Mouse (Mus musculus) left cerebral cortex, postnatal 36 days (tissue): Measurements from ENCODE around the gene Slc6a18. TPM values are rescaled to one million over a fixed set of nuclear protein-coding genes. Genes with fewer than 3 reads are reported as not detected.
A peak's percentile ranks its signal among the peaks of the same experiment; 100 is the strongest.

ENCODE experiments used
- DNase-seq, 2 experiments: peaks; one replicate each; pipeline ENCODE4 v3.0.0; 2021 to 2022; ENCODE audit warnings: low spot score in 2 of 2, mixed read lengths in 1 of 2
- intact Hi-C: fragments of 180-260 bp; cut with DNase I; formaldehyde crosslinking; loops from one replicate; pipeline ENCODE4 v1.15.1; 2025
- total RNA-seq, 2 experiments: library from RNA; stranded (reverse); gene quantifications; 2 replicates each; pipeline ENCODE4 v1.2.3; 2021

The Slc6a18 gene
- total RNA-seq, 2 experiments from 2014 or later: not detected

DNA sequence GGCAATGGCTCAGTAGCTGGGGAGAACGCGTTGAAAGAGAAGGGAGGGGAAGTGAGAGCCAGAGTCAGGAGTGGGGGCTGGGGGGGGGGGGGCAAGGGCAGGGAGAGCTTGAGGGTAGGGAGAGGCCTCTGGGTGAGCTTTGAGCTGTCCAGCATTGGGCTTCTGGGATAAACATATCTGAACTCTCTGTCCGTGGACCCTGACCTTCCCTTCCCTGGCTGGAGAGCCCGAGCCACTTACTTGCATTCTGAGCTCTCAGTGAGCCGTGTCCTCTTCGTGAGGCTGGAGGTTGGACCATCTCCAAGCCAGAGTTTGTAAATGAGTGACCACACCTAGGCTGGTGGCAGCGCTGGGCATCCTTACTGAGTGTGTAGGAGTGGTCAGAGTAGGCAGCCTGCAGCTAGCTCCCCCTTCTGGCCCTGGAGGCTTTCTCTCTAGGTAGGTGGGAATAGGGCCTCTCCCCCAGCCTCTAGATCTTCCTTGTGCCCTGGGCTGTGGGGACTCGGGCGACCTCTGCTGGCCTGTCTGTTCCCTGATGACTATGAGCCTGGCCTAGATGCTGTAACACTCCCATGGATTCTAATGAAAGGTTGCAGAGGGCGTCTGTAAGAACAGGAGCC, 14.5 kb upstream of the Slc6a18 start:
- intact Hi-C loops: loop anchor here (5.0 to 10.0 kb wide), 2 partner anchors 45 to 178 kb away; no protein-coding TSS in a partner anchor
- DNase-seq: peak; percentile 30 to 38

DNA sequence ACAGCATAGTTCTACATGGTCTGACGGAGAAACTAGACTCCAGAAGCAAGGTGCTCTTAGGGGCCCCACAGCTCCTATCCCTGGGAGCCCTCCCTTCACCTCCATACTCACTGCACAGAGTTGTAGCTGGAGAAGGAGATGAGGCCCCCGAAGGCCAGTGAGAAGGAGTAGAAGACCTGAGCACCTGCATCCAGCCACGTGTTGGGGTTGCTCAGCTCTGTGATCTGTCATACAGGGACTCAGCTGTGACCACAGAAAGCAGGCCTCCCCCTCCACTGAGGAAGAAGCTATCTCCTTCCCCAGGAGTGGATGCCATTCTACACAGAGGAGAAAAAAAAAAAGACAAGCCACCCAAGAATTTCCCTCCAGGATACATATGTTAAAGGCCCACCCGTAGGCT, 11.1 kb upstream of the Slc6a18 start:
- intact Hi-C loops: no loop called here
- DNase-seq: no peak

DNA sequence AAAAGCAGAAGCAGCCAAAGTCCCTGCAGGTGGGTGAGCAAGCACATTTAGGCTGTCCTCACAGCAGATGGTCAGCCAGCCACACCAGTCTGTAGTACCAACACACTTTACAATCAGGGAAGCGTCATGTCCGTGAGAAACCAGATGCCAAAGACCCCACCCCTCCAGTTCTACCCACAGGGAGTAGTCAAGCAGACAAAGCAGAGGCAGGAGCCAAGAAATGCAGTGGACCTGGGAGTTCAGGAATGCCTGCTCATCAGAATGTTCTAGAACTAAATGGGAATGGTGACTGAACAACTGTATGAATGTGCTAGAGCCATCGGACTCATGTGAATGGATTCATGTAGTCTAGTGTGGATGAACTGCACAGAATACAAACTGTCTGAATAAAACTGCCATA, 9.8 kb upstream of the Slc6a18 start:
- intact Hi-C loops: no loop called here

DNA sequence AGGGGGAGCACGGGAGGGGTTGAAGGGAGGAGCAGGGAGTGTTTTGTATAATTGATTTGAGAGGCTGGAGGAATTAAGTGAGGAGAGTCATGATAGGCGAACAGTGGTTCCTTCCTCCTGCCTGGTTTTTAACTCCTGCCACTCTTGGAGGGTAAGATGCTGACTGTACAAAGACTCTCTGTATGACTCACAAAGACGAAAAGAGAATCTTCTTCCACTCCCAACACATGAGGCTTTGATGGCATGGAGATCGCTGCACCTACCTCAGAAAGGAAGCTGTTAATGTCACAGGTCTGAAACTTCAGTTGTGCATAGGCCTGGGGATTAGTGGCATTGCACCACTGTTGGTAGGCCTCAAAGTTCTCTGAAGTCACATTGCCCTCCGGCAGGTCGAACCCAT, 7.7 kb upstream of the Slc6a18 start:
- intact Hi-C loops: no loop called here
- DNase-seq: no peak

More for the DNA sequence above, 9.8 kb upstream of the Slc6a18 start:
- no peak for DNase-seq

DNA sequence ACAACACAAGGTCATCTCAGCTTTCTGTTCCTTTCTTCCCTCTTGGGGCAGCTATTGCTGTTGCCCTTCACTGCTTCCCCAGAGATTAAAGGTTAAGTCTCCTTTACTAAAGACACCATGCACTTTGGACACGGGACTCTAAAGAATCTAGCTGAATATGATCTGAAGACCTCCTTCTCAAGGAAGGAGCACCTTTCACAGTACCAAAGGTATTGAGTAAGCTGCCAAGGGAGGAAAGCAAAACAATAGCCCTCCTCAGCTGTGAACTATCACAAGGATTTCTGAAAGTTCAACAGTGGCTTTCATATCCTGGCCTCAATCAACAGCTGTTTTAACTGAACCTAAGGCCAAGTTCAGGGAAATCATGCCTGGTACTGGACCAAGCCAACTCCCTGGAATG, 6.6 kb upstream of the Slc6a18 start:
- intact Hi-C loops: no loop called here
- DNase-seq: no peak

DNA sequence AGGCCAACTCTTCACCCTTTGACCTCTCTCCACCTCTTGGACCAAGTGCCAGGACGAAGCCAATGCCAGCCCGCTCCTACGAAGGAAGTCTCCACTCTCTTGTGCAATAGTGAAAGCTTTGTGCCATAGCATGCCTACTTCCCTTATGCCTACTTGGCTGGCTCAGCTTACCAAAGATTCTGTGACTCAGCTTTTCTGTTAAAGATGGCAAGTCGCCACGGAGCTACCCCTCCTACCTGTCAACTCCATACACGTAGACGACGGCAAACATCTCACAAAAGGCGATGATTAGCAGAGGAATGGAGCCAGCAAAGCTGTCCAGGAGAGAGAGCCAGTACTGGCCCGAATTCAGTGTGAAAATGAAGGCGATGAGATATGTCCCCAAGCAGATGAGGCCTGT, 5.9 kb upstream of the Slc6a18 start:
- intact Hi-C loops: no loop called here
- DNase-seq: peak; percentile 18 to 25

DNA sequence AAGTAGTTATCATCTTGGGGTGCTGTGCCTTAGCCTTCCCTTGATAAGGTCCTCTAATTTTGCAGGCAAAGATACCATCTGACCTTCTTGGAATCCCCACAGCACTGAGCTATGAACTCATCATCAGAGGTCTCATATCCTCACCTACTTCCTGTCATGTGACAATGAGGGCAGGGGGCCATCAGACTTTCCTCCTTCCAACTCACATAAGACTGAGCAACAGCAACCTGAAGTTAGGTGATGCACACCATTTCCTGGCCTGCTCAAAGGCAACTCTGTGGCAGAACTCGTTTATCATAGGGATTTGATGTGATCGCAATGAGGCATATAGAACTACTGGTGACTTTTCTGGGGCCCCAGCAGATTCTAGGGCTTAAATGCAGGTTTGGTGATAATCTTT, 4.4 kb upstream of the Slc6a18 start:
- no peak for DNase-seq
- intact Hi-C loops: no loop called here

DNA sequence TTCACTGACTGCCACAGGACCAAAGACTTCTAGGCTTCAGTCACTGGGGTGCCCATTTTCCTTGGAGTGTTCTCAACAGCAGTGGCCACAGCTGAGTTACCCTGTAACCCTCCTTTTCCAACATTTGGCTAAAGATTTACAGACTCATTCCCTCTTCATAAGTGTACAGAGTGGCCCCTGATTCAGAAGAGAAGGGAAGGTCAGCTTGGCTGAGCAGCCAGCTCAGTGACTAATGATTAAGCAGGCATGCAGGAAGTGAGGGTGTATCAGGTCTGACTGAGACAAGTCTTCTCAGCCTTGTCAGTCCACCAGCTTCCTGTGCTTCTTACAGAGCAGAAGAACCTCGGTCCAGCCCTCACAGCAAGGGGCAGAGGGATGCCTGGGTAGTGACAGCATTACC, 2.6 kb upstream of the Slc6a18 start:
- no peak for DNase-seq
- intact Hi-C loops: no loop called here

DNA sequence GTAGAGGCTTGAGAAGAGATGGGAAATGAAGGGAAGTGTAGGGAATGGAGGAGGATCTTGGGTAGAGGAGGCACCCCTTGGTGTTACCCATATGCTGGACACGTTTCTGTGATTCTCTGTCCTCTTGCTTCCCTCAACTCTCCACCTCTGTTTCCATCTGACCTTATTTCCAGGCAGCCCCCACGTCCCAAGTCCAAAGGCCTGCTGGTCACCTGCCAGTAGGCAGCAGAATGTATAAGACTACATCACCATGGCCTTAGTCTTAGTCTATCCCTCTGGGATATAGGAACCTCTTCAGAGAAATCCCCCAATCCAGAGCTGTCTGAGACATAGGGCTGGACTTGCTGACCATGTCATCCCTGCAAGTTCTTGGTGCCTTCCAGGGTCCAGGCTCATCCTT, 1.5 kb upstream of the Slc6a18 start:
- intact Hi-C loops: no loop called here
- no peak for DNase-seq

DNA sequence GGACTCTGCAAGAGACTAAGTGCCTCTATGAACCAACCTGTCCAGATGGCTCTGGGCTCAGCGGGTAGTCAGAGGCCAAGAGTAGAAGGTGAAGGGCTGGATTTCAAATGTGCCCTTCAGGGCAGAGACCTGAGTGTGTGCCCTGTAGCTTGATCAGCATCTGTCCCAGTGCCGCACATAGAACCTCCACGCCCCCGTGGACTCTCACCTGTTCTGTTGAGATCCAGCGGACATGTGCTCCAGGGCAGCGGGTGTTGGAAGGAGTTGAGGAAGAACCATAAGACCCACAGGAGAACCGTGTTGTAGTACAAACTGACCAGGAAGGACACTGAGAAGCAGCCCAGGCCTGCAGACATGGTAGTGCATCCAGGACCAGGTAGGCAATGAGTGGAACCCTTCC, 2.7 kb downstream of the Slc6a18 start:
- intact Hi-C loops: no loop called here
- no peak for DNase-seq

DNA sequence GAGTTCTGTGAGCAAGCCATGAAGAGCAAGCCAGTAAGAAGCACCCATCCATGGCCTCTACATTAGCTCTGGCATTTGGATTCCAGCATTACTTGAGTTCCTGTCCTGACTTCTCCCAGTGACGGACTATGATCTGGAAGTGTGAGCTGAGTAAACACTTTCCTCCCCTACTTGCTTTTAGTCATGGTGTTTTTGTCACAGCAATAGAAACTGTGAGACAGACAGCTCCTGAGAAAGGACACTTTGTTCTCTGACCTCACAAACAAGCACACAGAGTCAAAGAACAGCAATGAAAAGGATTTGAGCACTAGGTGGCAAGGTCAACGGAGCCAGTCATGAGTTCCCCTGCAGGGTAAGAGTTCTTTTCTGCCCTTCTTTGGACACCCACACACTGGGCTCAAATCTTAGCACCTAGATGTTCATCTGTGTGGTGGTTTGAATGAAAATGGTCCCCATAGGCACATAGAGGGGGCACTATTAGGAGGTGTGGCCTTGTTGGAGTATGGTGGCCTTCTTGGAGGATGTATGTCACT, 17.6 kb downstream of the Slc6a18 start:
- no peak for DNase-seq
- intact Hi-C loops: no loop called here

DNA sequence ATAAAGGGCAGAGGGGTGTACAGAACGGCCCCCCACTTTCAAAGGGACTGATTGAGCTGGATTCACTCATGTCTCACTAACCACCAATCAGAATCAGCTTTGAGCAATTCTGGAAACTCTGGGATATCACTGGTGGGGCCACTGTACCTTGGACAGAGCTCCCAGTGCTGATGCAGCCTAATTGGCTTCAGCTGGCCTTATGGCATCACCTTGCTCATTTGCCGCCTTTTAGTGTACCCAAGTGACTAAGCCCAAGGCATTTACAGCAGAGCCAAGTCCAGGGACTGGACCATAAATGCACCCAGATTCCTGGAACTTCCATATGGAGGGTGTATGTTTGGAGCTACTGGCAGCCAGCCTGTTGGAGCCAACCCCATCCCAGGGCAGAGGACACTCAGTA, 18.9 kb downstream of the Slc6a18 start:
- intact Hi-C loops: no loop called here
- DNase-seq: no peak

DNA sequence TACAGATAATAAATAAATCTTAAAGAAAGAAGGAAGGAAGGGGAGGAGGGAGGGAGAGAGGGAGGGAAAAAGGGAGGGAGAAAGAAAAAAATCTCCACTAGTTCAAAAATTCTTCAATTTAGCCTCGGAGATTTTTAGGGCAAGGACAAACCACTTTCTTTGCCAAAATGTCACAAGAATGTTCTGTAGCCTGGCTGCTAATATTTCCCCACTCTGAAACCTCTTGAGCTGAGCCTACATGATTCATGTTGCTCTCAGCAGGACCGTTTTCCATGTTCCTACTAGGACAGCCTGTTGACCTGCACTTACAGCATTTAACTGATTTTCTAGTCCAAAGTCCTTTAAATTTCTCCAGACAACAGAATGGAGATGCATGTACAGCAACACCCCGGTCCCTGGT, 22.8 kb downstream of the Slc6a18 start:
- intact Hi-C loops: no loop called here
- no peak for DNase-seq

DNA sequence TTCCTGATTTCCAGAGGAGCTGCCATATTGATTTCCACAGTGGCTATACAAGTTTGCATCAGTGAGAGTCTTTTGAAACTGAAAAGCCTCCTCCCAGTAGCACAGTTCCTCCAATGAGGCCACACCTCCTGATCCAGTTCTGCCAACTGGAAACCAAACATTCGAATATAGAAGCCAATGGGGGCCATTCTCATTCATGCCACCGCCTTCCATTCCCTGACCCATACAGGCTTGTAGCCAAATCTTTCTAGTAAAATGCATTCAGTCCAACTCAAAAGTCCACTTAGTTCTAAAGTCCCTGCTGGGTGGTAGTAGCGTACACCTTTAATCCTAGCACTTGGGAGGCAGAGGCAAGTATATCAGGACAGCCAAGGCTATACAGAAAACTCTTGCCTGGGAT, 24.6 kb downstream of the Slc6a18 start:
- intact Hi-C loops: no loop called here

DNA sequence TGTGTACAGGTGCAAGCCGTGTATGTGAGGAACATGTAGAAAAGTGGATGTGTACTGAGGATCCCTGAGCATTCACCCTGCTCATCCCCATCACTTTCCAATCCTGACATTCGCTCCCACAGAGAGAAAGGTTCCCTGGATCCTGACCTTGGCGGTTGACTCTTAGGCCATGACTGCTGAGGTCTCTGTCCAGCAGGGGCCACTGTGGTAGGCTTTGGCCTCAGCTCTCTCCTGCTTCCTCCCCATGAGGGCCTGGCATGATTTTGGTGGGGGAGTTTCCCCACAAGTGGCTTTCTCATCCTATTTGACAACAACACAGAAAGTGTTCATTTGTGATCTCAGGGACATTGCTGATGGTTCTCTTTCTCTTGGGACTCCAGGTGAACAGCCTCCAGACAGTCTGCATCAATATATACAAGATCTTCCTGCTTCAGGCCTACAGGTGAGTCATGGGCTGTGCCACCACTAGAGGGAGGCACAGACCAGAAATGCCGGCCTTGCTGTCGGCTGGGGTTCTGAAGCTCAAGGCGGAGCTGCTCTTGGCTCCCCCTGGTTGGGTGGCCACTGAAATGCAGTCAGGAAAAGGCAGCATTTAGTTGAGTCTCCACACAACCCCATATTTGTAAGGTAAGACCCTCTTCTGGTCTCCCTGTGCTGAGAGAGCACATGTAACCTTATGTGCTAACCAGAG, 31.3 kb downstream of the Slc6a18 start:
- DNase-seq: peak; percentile 48 to 66
- intact Hi-C loops: loop anchor here (5.0 kb wide), 2 partner anchors 46 to 66 kb away; no protein-coding TSS in a partner anchor

More for the DNA sequence above, 24.6 kb downstream of the Slc6a18 start:
- DNase-seq: no peak

DNA sequence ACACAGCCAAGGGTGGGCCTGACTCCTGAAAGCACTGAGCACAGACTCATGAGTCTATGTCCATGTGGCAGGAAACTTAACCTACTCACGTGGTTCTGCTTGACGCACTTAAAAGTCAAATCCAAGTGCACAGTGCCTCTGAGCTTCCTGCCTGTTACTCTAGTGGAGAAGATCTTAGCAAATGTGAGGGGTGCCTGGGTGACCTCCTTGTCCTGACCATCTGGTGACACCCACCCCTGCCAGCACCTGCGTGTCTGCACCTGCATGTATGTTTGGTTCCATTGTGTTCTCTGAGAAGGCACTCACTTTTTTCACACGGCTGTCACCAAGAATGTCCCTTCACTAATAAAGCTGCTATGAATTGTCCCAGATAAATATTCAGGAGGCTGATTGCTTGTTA, 36.5 kb downstream of the Slc6a18 start:
- no peak for DNase-seq
- intact Hi-C loops: no loop called here

DNA sequence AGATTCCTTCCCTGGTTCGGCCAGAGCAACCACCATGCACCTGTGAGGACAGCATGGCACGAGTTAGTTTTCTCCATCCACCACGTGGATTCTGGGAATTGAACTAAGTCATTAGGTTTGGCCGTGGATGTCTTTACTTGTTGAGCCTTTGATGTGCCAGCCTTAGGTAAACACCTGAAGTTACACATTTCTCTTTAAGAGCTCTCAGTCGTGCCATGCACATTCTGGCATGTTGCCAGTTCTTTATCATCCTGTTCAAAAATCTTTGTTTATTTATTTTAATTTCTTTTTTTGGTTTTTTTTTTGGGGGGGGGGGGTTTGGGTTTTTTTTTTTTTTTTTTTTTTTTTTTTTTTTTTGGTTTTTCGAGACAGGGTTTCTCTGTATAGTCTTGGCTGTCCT, 40.0 kb downstream of the Slc6a18 start:
- intact Hi-C loops: no loop called here
- DNase-seq: no peak

DNA sequence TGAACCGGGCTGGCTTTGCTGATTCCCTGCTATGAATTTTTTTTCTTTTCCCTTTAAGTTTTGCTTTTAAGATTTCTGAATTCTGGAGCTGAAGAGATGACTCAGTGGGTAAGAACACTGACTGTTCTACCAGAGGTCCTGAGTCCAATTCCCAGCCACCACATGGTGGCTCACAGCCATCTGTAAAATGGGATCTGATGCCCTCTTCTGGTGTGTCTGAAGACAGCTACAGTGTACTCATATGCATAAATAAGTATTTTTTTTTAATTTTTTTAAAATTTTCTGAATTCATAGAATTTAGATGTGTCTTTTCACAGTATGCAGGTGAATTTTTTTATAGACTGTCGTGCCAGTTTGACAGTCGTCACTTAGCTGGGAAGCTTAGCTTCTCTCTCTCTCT, 46.0 kb downstream of the Slc6a18 start:
- DNase-seq: no peak
- intact Hi-C loops: no loop called here

DNA sequence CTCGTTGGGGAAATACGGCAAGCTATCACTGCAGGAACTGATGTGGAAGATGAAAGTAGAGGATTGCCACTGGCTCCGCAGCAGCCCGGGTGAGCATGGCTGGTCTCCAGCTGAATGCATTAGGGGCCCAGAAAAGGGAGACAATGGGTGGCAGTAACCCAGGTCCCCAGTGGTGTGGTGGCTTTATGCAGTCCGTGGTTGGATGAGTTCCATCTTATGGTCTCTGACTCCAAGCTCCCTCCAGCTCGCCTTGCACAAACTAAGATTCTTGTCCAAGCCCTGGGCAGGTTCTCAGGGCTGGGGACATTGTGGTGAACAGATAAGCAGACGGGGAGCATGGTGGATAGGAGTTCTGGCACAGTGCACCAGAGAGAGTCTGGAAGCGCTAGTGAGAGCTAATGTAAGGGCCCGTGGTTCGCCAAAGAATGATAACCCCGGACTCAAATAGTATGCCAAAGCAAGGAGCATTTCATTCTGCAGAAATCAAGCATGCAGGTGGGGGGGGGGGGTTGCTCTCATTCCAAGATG, 49.2 kb downstream of the Slc6a18 start:
- intact Hi-C loops: no loop called here
- DNase-seq: no peak

DNA sequence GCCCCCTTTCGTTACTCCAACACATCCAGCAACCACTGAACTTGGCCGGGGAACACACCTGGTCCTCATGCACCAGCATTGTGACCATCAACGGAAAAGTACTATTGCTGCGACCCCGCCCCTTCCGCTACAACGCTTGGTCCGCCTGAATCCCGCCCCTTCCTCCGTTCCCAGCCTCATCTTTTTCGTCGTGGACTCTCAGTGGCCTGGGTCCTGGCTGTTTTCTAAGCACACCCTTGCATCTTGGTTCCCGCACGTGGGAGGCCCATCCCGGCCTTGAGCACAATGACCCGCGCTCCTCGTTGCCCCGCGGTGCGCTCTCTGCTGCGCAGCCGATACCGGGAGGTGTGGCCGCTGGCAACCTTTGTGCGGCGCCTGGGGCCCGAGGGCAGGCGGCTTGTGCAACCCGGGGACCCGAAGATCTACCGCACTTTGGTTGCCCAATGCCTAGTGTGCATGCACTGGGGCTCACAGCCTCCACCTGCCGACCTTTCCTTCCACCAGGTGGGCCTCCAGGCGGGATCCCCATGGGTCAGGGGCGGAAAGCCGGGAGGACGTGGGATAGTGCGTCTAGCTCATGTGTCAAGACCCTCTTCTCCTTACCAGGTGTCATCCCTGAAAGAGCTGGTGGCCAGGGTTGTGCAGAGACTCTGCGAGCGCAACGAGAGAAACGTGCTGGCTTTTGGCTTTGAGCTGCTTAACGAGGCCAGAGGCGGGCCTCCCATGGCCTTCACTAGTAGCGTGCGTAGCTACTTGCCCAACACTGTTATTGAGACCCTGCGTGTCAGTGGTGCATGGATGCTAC, 50.9 kb downstream of the Slc6a18 start, which contains the start of gene Tert:
TSS of gene Tert (plus strand) at position 167 of the 805 bp plus-strand sequence.
- peak; percentile 32 to 35 for DNase-seq
- intact Hi-C loops: no loop called here
